Mouse (Mus musculus) embryonic facial prominence, embryonic 15.5 days (tissue): Measurements from ENCODE around the gene Map2. TPM values are rescaled to one million over a fixed set of nuclear protein-coding genes. Genes with fewer than 3 reads are reported as not detected.
A peak's percentile ranks its signal among the peaks of the same experiment; 100 is the strongest.

Experiments used
- ATAC-seq: fragments of 200-750 bp; cut with Nextera tagmentation; 2 replicates; pipeline ENCODE4 v1.8.0; 2017; ENCODE audit warnings: low read depth, moderate TSS enrichment; ENCODE audit not compliant: insufficient number of reproducible peaks, low FRiP score, low TSS enrichment
- H3K27ac ChIP-seq: fragments of 300-500 bp; sonication (generic); replicated peaks from 2 replicates; pipeline ENCODE4 v1.5.1; 2015; ENCODE audit warnings: mild to moderate bottlenecking, inconsistent platforms
- H3K27me3 ChIP-seq: fragments of 300-500 bp; sonication (generic); 2 replicates; pipeline ENCODE4 v1.6.1; 2015; ENCODE audit warnings: inconsistent platforms
- H3K36me3 ChIP-seq: fragments of 300-500 bp; sonication (generic); 2 replicates; pipeline ENCODE4 v1.6.1; 2015; ENCODE audit warnings: mild to moderate bottlenecking, inconsistent platforms
- H3K4me1 ChIP-seq: fragments of 300-500 bp; sonication (generic); 2 replicates; pipeline ENCODE4 v1.6.1; 2015; ENCODE audit warnings: inconsistent platforms
- H3K4me2 ChIP-seq: fragments of 300-500 bp; sonication (generic); replicated peaks from 2 replicates; pipeline ENCODE4 v1.6.1; 2015; ENCODE audit warnings: mild to moderate bottlenecking, inconsistent platforms
- H3K4me3 ChIP-seq: fragments of 300-500 bp; sonication (generic); replicated peaks from 2 replicates; pipeline ENCODE4 v1.5.1; 2015; ENCODE audit warnings: mild to moderate bottlenecking, inconsistent platforms
- H3K9ac ChIP-seq: fragments of 300-500 bp; sonication (generic); 2 replicates; pipeline ENCODE4 v1.6.1; 2015; ENCODE audit warnings: inconsistent platforms
- H3K9me3 ChIP-seq: fragments of 300-500 bp; sonication (generic); replicated peaks from 2 replicates; pipeline ENCODE4 v1.6.1; 2016; ENCODE audit warnings: inconsistent platforms
- WGBS: fragments of 180-500 bp; shearing (Covaris S2); methylation state at CpG from one replicate; pipeline ENCODE4 v1.1.7; 2015; 5-methylcytosine and 5-hydroxymethylcytosine counted together
- polyA plus RNA-seq: library from polyadenylated mRNA; unstranded; fragments of >200 nt; fragmentation: Nextera tagmentation; extraction: Ambion mirVana; gene quantifications from 2 replicates; pipeline ENCODE4 v1.2.1, GENCODE M21; 2015

Map2 gene
- polyA plus RNA-seq, 1 experiment from 2014 or later, result 22.4 TPM

GRCm38 (mm10) chr1:66363285-66363684 lies 188.2 kb downstream of the Map2 start:
- H3K27me3 ChIP-seq, result no peaks in the 10 kb centered on the region
- H3K4me1 ChIP-seq, result no peaks in the 10 kb centered on the region
- ATAC-seq, result no peak
- H3K36me3 ChIP-seq, result no peaks in the 10 kb centered on the region
- no peak overlapping the region for H3K4me2 ChIP-seq
- H3K9me3 ChIP-seq, result no peaks in the 10 kb centered on the region
- WGBS, result 62% methylated on average over 9 of the region's 9 CpGs
- H3K4me3 ChIP-seq, result no peak overlapping the region
- no peak overlapping the region for H3K27ac ChIP-seq
- no peak overlapping the region for H3K9ac ChIP-seq

GRCm38 (mm10) chr1:66364386-66364785 lies 189.3 kb downstream of the Map2 start:
- no peak overlapping the region for H3K4me3 ChIP-seq
- 83% methylated on average over 2 of the region's 2 CpGs for WGBS

DNA sequence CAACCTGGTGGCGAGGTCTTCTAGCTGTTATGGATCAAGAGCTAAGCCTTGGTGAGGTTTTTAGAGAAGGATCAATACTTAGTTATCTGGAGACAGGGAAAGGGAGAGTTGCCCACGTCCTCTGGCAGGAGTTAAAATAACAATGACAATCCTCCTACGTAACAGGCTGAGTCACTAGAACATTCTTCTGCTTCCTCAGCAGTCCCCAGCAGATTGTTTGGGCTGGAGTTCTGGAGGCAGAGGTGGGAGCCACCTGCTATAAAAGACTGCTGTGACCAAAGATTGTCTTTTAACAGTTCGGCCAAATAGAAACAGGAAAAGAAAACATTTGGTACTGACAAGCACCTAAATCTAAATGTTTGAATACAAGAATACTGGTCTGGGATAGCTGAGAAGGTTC lies 190.5 kb downstream of the Map2 start:
- ATAC-seq, result no peak
- Histone ChIP-seq H3K4me1 (no peaks in the 10 kb centered on the region), H3K27me3 (no peaks in the 10 kb centered on the region), H3K4me2 (no peak overlapping the region), H3K9ac (no peak overlapping the region), H3K4me3 (no peak overlapping the region), H3K27ac (no peak overlapping the region), H3K36me3 (no peaks in the 10 kb centered on the region), H3K9me3 (no peaks in the 10 kb centered on the region)
- 63% methylated on average over 4 of the region's 4 CpGs for whole genome bisulfite sequencing

More at GRCm38 (mm10) chr1:66364386-66364785, 189.3 kb downstream of the Map2 start:
- Histone ChIP-seq H3K27ac (no peak overlapping the region), H3K36me3 (no peaks in the 10 kb centered on the region), H3K9me3 (no peaks in the 10 kb centered on the region), H3K4me2 (no peak overlapping the region), H3K9ac (no peak overlapping the region), H3K4me1 (no peaks in the 10 kb centered on the region), H3K27me3 (no peaks in the 10 kb centered on the region)
- no peak for ATAC-seq

- ATAC-seq, result no peak
- Histone ChIP-seq H3K9ac (no peak overlapping the region), H3K36me3 (no peaks in the 10 kb centered on the region), H3K4me2 (no peak overlapping the region), H3K9me3 (no peaks in the 10 kb centered on the region), H3K27ac (no peak overlapping the region), H3K4me1 (no peaks in the 10 kb centered on the region), H3K27me3 (no peaks in the 10 kb centered on the region), H3K4me3 (no peak overlapping the region)
- WGBS, result 71% methylated on average over 7 of the region's 7 CpGs
Observed at GRCm38 (mm10) chr1:66369486-66369885, 194.4 kb downstream of the Map2 start.

DNA sequence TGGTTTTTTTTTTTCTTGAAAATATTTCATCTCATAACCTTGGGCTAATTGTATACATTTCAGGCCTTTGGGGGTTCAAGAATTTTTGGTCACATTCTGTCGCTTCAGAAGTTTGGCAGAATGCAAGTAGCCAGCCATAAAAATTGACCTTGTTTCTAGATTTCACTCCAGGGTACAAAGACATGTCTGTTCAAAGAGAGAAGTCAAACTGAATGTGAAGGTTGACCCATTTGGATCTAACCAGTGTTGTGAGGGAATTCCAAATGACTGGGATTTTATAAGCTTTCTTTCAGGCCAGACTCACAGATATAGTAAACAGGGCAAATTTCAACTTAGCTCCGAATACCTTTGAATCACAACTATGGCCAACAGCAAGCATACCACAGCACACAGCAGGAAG lies 196.3 kb downstream of the Map2 start:
- no peak for ATAC-seq
- Histone ChIP-seq H3K4me1 (no peaks in the 10 kb centered on the region), H3K4me3 (no peak overlapping the region), H3K9ac (no peak overlapping the region), H3K27ac (no peak overlapping the region), H3K4me2 (no peak overlapping the region), H3K36me3 (no peaks in the 10 kb centered on the region), H3K27me3 (no peaks in the 10 kb centered on the region), H3K9me3 (no peaks in the 10 kb centered on the region)
- 61% methylated on average over 2 of the region's 2 CpGs for WGBS

DNA sequence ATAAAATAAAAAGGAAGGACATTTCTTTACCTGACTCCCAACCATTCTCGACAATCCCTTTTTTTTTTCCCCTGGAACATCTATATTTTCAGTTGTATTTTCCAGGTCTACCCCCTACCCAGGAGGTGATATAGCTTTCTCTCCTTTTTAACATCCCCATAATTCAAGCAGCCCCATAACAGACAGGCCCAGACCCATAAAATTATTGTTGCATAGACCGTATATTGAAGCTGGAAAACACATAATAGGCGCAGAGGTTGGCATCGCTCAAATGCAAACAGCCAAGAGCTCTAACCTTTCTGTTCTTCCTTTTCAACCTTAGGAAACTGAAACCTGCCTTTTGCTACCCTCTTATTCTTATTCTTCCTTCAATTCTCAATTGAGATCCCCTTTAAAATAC lies 211.2 kb downstream of the Map2 start:
- Histone ChIP-seq H3K4me2 (no peak overlapping the region), H3K27me3 (no peaks in the 10 kb centered on the region), H3K4me3 (no peak overlapping the region), H3K36me3 (no peaks in the 10 kb centered on the region), H3K9ac (no peak overlapping the region), H3K9me3 (no peaks in the 10 kb centered on the region), H3K27ac (no peak overlapping the region), H3K4me1 (no peaks in the 10 kb centered on the region)
- 91% methylated on average over 4 of the region's 4 CpGs for WGBS
- ATAC-seq, result no peak

- 0 out of 2 replicates have a peak, but pooled peaks have one; percentile 29 for ATAC-seq
- Histone ChIP-seq H3K27ac (no peak overlapping the region), H3K4me1 (no peaks in the 10 kb centered on the region), H3K4me2 (peak overlapping the region; percentile 21; the same call in 1 of the 2 replicates), H3K27me3 (no peaks in the 10 kb centered on the region), H3K9ac (no peak overlapping the region), H3K9me3 (no peaks in the 10 kb centered on the region), H3K4me3 (no peak overlapping the region), H3K36me3 (no peaks in the 10 kb centered on the region)
- 42% methylated on average over 10 of the region's 10 CpGs for WGBS
Observed at GRCm38 (mm10) chr1:66386751-66387452, 211.8 kb downstream of the Map2 start.

GRCm38 (mm10) chr1:66388561-66388960 lies 213.5 kb downstream of the Map2 start:
- no peak overlapping the region for H3K4me3 ChIP-seq
- WGBS, result 75% methylated on average over 8 of the region's 8 CpGs
- no peak for ATAC-seq
- H3K36me3 ChIP-seq, result no peaks in the 10 kb centered on the region
- no peaks in the 10 kb centered on the region for H3K9me3 ChIP-seq
- H3K27me3 ChIP-seq, result no peaks in the 10 kb centered on the region
- no peaks in the 10 kb centered on the region for H3K4me1 ChIP-seq
- no peak overlapping the region for H3K27ac ChIP-seq
- H3K9ac ChIP-seq, result no peak overlapping the region
- H3K4me2 ChIP-seq, result no peak overlapping the region

DNA sequence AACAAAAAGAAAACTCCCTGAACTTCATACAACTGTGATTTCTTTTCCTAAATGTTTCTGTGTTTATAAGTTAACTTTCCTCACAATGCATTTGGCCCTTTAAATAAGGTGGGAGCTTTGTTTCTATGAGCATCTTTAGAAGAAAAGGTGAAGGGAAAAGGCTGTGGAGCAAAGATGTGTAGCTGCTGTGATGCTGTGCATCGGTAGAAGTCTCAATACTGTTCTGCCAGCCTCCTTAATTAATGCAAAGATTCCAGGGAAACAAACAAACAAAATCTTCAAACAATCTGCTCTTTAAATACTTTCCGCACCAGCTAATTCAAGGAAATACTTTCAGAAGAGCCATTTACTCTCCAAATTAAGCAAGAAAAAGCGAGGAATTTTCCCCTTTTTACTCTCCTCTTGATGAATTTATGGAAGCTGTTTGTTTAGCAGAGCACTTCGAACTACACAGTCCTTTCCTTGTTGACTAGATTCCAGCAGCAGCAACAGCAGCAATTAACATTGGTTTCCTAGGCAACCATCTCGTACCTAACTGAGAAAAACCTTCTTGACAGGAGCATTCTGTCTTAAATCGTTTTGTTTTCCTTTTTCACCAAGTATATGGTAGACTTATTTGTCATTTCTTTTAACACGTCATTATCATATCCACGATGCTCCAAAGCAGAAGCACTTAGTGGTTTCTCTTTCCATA lies 220.0 kb downstream of the Map2 start:
- Histone ChIP-seq H3K27ac (no peak overlapping the region), H3K9me3 (no peaks in the 10 kb centered on the region), H3K4me2 (no peak overlapping the region), H3K4me1 (no peaks in the 10 kb centered on the region), H3K36me3 (no peaks in the 10 kb centered on the region), H3K27me3 (no peaks in the 10 kb centered on the region), H3K9ac (no peak overlapping the region), H3K4me3 (no peak overlapping the region)
- no peak for ATAC-seq
- WGBS, result 44% methylated on average over 8 of the region's 8 CpGs

GRCm38 (mm10) chr1:66395826-66396225 lies 220.8 kb downstream of the Map2 start:
- no peaks in the 10 kb centered on the region for H3K9me3 ChIP-seq
- H3K27ac ChIP-seq, result no peak overlapping the region
- H3K27me3 ChIP-seq, result no peaks in the 10 kb centered on the region
- no peak overlapping the region for H3K4me3 ChIP-seq
- H3K4me2 ChIP-seq, result no peak overlapping the region
- WGBS, result 88% methylated on average over 2 of the region's 2 CpGs
- H3K36me3 ChIP-seq, result no peaks in the 10 kb centered on the region
- H3K4me1 ChIP-seq, result no peaks in the 10 kb centered on the region
- H3K9ac ChIP-seq, result no peak overlapping the region
- no peak for ATAC-seq

DNA sequence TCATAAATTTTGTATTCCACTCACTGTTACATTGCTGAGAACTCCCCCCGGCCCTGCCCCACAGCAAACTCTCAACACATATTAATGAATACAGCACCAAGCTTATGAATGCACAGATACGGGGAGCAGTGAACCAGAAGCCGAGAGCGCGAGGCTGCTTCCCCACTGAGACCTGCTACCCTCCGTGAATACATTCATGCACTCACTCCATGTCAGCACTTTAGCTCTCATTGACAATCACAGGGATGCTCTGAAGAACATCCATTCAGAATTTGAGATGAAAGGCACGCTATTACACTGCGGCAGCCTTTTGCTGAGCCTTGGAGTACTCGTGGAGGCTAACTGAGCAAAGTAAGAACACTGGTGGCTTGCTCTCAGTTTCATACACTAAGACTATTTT lies 226.8 kb downstream of the Map2 start:
- no peak overlapping the region for H3K4me2 ChIP-seq
- H3K9me3 ChIP-seq, result no peaks in the 10 kb centered on the region
- no peak overlapping the region for H3K9ac ChIP-seq
- ATAC-seq, result no peak
- H3K4me3 ChIP-seq, result no peak overlapping the region
- H3K36me3 ChIP-seq, result no peaks in the 10 kb centered on the region
- 81% methylated on average over 9 of the region's 9 CpGs for WGBS
- no peaks in the 10 kb centered on the region for H3K4me1 ChIP-seq
- H3K27me3 ChIP-seq, result no peaks in the 10 kb centered on the region
- no peak overlapping the region for H3K27ac ChIP-seq
